Mouse (Mus musculus): ENCODE results near the gene Tmem63a. TPM values are rescaled to one million over a fixed set of nuclear protein-coding genes. Genes with fewer than 3 reads are reported as not detected.
"Not testable (repeated sequence)": the region's sequence is repeated elsewhere in the genome, so short reads cannot be mapped to it uniquely, and the experiment has no call there.

Tmem63a gene
- polyA plus RNA-seq (2012; rRNA removed): 6.8 and 7.2 TPM in 2 replicates
- polyA plus RNA-seq (2014; fragmentation: Nextera tagmentation; extraction: Ambion mirVana): 4.3 and 4.6 TPM in 2 replicates

- Histone ChIP-seq H3K9ac (replicated peaks) (peak within 1 kb of the TSS; percentile 95), H3K9me3 (ENCODE audit: control insufficient read depth, low read length) (no peaks in the 10 kb centered on the region), H3K4me2 (ENCODE audit: low read depth) (peak within 1 kb of the TSS; percentile 100), H3K27me3 (ENCODE audit: control insufficient read depth, insufficient read depth, low read length) (no peaks in the 10 kb centered on the region), H3K27ac (peak within 1 kb of the TSS; percentile 84), H3K4me1 (replicated peaks; ENCODE audit: control insufficient read depth in 2 of 2, insufficient read depth in 2 of 2, low read length in 1 of 2) (peaks cover 39 to 50% of the 10 kb centered on the region in 2 experiments), H3K4me3 (ENCODE audit: insufficient read depth in 1 of 2, low read depth in 2 of 2, low read length in 2 of 2) (peak within 1 kb of the TSS; percentile 65 to 98), H3K36me3 (replicated peaks; ENCODE audit: control insufficient read depth, insufficient read depth, low read depth) (no peaks in the 10 kb centered on the region)
- TF ChIP-seq CTCF (IDR thresholded peaks at IDR 0.05; ENCODE audit: low read depth) (no peak), EP300 (IDR thresholded peaks at IDR 0.05; ENCODE audit: low read depth) (no peak)
- WGBS (ENCODE audit: insufficient replicate concordance): under 1% methylated on average over 73 of the region's 73 CpGs
- ATAC-seq (ENCODE audit: insufficient read depth) (peak; percentile 60), DNase-seq (ENCODE audit: low read depth in 3 of 3, low spot score in 3 of 3) (peak in 2 of 3 experiments; percentile 61)
Measured at GRCm38 (mm10) chr1:180942166-180943031, at the start of gene Tmem63a. Gene Tmem63a, plus strand, starts transcription at chr1:180942344.

- H3K27me3 ChIP-seq (ENCODE audit: control insufficient read depth, insufficient read depth, low read length): peaks cover 25% of the 10 kb centered on the region
- H3K4me2 ChIP-seq (ENCODE audit: low read depth): no peak within 1 kb of the TSS
- TF ChIP-seq EP300 (IDR thresholded peaks at IDR 0.05; ENCODE audit: low read depth) (no peak), CTCF (IDR thresholded peaks at IDR 0.05; ENCODE audit: low read depth) (no peak)
- H3K9me3 ChIP-seq (ENCODE audit: control insufficient read depth, low read length): no peaks in the 10 kb centered on the region
- H3K9ac ChIP-seq (replicated peaks): no peak within 1 kb of the TSS
- ATAC-seq (ENCODE audit: insufficient read depth) (no peak), DNase-seq (ENCODE audit: low read depth in 3 of 3, low spot score in 3 of 3) (no peak)
- 49% methylated on average over 10 of the region's 10 CpGs for WGBS (ENCODE audit: insufficient replicate concordance)
- H3K36me3 ChIP-seq (replicated peaks; ENCODE audit: control insufficient read depth, insufficient read depth, low read depth): no peaks in the 10 kb centered on the region
- no peak within 1 kb of the TSS for H3K27ac ChIP-seq
- H3K4me3 ChIP-seq (ENCODE audit: insufficient read depth in 1 of 2, low read depth in 2 of 2, low read length in 2 of 2): no peak within 1 kb of the TSS
- H3K4me1 ChIP-seq (replicated peaks; ENCODE audit: control insufficient read depth in 2 of 2, insufficient read depth in 2 of 2, low read length in 1 of 2): peaks cover 0 to 12% of the 10 kb centered on the region in 2 experiments; a peak in 1 of 4 replicates
Measured at GRCm38 (mm10) chr1:180892808-180893207, 49.3 kb upstream of the Tmem63a start, which contains the start of gene Lefty2. Gene Lefty2, plus strand, starts transcription at chr1:180893108.

GRCm38 (mm10) chr1:180894088-180894987 is 47.8 kb upstream of the Tmem63a start:
- H3K4me3 ChIP-seq (ENCODE audit: insufficient read depth in 1 of 2, low read depth in 2 of 2, low read length in 2 of 2); H3K4me2 ChIP-seq (ENCODE audit: low read depth); DNase-seq (ENCODE audit: low read depth in 3 of 3, low spot score in 3 of 3); H3K4me1 ChIP-seq (replicated peaks; ENCODE audit: control insufficient read depth in 2 of 2, insufficient read depth in 2 of 2, low read length in 1 of 2); H3K27ac ChIP-seq; H3K36me3 ChIP-seq (replicated peaks; ENCODE audit: control insufficient read depth, insufficient read depth, low read depth); ATAC-seq (ENCODE audit: insufficient read depth); H3K9me3 ChIP-seq (ENCODE audit: control insufficient read depth, low read length); H3K9ac ChIP-seq (replicated peaks): not testable (repeated sequence)
- WGBS (ENCODE audit: insufficient replicate concordance): 9% methylated on average over 42 of the region's 51 CpGs
- H3K27me3 ChIP-seq (ENCODE audit: control insufficient read depth, insufficient read depth, low read length): peaks cover 25% of the 10 kb centered on the region

GRCm38 (mm10) chr1:180901107-180901506 is 41.0 kb upstream of the Tmem63a start:
- H3K4me2 ChIP-seq (ENCODE audit: low read depth): no peak overlapping the region
- under 1% methylated on average over 4 of the region's 4 CpGs for WGBS (ENCODE audit: insufficient replicate concordance)
- peak; percentile 62 to 67 (median 64) for DNase-seq (ENCODE audit: low read depth in 3 of 3, low spot score in 3 of 3)

More at GRCm38 (mm10) chr1:180901107-180901506, 41.0 kb upstream of the Tmem63a start:
- Histone ChIP-seq H3K27me3 (ENCODE audit: control insufficient read depth, insufficient read depth, low read length) (no peaks in the 10 kb centered on the region), H3K4me1 (replicated peaks; ENCODE audit: control insufficient read depth in 2 of 2, insufficient read depth in 2 of 2, low read length in 1 of 2) (peaks cover 29 to 30% of the 10 kb centered on the region in 2 experiments), H3K9me3 (ENCODE audit: control insufficient read depth, low read length) (no peaks in the 10 kb centered on the region), H3K9ac (replicated peaks) (no peak overlapping the region), H3K27ac (no peak overlapping the region), H3K4me3 (ENCODE audit: insufficient read depth in 1 of 2, low read depth in 2 of 2, low read length in 2 of 2) (no peak overlapping the region), H3K36me3 (replicated peaks; ENCODE audit: control insufficient read depth, insufficient read depth, low read depth) (peaks cover 6% of the 10 kb centered on the region)
- TF ChIP-seq EP300 (IDR thresholded peaks at IDR 0.05; ENCODE audit: low read depth) (no peak), CTCF (IDR thresholded peaks at IDR 0.05; ENCODE audit: low read depth) (peak; percentile 77)
- ATAC-seq (ENCODE audit: insufficient read depth): no peak

Measured in liver, embryonic 14.5 days (tissue).